Mouse (Mus musculus): ENCODE measurements around the gene Ifi203.
"Not testable (repeated sequence)": the region's sequence is repeated elsewhere in the genome, so short reads cannot be mapped to it uniquely, and the experiment has no call there.

Gene Ifi203

DNA sequence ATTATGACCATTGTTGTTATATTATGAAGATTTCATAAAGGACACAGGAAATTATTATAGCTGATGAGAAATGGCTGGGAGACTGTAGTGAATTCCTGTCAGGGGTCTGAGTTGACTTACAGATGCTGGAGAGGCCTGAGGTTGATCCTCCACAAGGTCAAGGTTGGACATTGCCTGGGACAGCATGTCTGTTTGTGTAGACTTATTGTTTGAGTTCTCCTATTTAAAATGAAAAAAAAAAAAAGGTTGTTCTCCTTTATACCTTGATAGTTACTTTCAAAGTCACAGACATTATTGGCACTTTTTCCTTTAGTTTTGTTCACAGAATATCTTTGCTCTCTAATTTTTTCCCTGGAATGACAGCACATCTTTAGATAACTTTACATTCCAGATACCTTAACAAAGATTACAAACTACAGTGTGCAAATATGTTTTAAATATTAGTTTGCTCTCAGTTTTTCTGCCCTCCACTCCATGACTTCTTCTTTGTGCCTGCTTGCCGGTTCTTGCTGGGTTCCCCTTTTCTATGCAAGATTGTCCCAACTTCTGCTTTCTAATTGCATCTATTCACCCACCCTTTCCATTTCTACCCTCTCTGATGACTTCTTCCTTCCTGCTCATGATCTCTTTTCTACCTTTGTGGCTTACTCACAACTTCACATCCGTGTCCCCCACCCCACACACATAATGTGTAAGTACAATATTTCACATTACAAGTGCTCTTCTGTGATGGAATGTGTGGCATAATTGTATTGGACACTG lies 55.3 kb downstream of the Ifi203 start:
- DNase-seq: not testable (repeated sequence)

DNA sequence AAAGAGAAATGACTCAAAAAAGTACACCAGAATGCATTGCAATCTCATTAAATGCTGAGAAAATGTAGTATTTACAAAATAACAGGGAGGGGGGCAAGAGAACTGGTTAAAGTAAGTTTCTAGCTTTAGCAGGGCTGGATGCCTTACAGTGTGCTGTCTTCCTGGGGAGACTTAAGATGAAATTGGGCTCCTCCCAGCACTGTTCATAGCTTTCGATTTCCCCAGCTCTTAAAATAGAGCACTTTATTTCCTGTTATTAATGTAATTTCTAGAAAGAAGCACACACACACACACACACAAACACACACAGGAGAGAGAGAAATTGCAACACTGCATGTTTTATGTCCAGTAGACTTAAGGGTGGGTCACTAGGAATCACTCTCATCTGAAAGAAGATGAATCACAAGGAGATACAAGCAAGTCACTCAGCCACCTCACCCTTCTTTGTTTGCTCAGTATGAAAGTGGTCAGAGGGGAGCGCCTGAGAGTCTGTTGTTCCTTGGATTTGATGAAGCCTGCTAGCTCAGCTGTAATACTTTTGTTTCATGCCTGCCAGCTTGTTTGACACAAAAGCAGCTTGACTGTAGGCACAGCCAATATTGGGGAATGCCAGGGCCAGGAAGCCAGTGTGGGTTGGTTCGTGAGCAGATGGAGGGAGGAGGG lies 62.3 kb downstream of the Ifi203 start:
- DNase-seq: peak; percentile 81 to 85

DNA sequence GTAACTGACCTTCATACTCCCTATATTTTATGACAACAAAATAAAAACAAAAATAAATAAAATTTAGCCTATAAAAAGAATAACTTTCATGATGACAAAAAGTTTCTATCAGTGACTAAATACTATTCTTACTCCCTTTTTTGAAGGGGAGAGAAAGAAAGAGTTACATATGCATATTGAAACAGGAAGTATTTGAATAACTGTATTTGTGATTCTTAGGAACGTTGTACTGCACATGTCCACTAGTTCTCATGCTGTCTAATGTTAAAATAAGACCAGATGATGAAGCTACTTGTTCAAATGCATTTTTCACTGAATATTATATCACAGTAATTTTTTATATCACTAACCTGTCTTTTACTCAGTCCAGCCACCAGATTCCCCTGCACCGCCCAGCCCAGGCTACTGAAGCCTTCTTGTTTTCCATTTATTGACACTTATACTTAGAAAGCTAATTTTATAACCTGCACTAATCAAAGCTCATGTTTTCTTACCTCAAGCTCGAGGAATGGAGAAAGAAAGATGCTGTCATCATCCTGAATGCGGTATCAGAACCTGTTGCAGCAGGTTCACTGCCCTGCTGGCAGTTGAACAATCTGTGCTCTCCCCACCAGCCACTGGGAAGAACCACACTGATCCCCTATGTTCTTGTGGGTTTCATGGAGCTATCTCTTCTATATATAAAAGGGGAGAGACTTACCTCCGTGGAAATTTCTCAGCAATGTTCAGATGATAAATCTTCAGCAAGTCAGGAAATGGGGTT lies 63.1 kb downstream of the Ifi203 start:
- DNase-seq: peak; percentile 34 to 37

DNA sequence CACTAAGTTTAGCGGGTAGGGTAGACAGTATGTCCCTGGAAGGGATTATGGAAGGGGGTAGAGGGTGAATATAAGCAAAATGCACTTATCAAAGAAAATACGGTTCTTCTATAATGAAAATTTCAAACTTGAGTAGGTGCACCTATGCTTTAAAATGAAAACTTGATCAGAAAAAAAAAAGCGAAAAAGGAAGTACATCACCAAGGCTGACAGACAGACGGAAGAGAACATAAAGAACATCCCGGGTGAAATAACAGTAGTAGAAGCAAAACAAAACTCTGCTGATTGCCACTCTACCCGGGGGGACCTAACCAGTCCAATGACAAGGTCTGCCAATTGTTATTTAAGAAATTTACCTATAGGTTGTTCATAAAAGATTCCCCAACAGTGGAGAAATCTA lies 64.2 kb downstream of the Ifi203 start:
- DNase-seq: not testable (repeated sequence)

DNA sequence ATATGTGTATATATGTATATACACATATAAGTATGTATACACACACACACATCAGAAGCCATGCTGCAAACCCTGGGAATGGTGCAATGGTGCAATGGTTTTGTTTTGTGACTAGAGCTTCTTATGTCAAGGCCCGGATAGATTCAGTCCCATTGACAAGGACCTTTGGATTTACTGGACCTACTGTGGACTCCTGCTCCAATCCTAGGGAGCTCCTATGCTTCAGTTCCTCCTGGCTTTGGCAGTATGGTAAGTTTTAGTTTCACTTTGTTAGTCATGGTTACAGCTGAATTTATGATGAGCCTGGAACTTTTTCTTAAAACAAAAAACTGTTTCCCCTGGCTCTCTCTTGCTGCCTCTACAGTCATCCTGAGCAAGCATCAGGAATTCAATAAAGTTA lies 65.3 kb downstream of the Ifi203 start:
- DNase-seq: not testable (repeated sequence)

Data from cerebellum, postnatal 14 days (tissue).